Mouse (Mus musculus): ENCODE data around the gene 4931422A03Rik.

DNA sequence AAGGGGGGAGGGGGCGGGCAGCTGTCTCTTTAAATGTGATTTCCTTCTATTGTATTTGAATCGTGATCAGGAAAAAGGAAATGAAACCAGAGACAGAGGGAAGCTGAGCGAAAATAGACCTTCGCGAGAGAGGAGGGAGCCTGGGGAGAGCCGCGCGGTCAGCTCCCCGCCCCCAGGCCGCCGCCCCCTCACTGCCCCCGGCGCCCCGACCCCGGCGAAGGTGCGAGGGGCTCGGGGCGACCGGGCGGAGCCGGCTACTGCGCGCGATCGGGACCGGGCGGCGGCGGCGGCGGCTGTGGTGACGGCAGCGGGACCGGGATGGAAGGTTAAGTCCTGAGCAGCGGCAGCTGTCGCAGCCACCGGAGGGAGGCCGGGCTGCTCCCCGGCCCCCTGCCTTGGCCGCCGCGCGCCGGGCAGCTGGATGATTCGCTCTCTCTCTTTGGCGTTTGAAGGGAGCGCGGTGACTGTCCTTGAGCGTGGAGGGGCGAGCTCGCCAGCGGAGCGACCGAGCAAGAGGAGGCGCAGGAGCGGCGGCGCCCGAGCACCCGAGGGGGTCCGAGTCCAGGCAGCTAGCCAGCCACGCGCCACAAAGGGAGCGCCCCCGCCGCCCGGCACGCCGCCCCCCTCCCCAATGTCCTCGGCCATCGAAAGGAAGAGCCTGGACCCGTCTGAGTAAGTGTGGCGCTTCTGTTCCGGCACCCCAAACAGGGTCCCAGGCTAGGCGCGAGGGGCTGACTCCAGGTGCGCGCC lies 57.9 kb downstream of the 4931422A03Rik start:
- TF ChIP-seq POLR2A (IDR thresholded peaks at IDR 0.05; ENCODE audit: insufficient read depth, low read depth, low read length), result no peak
- TF ChIP-seq CTCF (IDR thresholded peaks at IDR 0.05; ENCODE audit: insufficient read depth, low read depth, low read length), result no peak

Data from olfactory bulb, adult 2 months (tissue).